Mouse (Mus musculus): ENCODE measurements around the gene Rabgap1l.
"Not testable (repeated sequence)": the region's sequence is repeated elsewhere in the genome, so short reads cannot be mapped to it uniquely, and the experiment has no call there.

The Rabgap1l gene

DNA sequence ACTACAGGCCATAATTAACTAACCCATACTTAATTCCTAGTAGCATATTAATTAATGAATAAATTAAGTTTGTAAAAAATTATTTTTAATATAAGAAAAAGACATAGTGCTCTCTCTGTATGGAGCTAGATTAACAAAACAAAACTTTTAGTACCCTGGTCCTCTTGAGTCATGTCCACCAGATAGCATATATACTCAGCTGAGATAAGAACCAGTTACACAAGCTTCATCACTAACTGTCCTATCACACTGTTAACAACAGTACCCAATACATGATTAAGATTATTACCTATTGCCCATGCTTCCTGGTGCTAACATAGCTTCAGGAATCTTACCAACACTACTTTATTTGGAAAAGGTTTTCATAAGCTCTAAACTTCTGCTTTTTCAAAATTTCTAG, 82.5 kb downstream of the Rabgap1l start:
- in situ Hi-C loops (cut with MboI; ENCODE audit: low sequenced_read_pairs) = no loop called here

DNA sequence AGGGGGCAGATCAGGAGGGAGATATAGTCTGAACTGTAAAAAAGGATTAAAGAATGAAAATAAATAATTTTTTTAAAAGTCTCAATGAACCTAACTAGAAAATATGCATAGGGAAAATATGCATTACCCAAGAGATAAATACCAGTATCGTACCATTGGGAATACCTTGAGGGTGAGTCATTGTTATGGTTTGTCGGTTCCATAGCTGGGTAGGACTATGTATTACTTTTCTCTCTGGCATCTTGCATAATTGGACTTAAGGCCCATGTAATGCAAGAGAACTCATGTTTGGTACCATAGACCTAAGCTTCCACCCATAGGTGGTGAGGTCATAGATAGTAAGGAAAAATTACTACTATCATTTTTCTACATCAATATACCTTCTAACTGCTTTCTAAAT, 88.4 kb downstream of the Rabgap1l start:
- in situ Hi-C loops (cut with MboI; ENCODE audit: low sequenced_read_pairs) = no loop called here

DNA sequence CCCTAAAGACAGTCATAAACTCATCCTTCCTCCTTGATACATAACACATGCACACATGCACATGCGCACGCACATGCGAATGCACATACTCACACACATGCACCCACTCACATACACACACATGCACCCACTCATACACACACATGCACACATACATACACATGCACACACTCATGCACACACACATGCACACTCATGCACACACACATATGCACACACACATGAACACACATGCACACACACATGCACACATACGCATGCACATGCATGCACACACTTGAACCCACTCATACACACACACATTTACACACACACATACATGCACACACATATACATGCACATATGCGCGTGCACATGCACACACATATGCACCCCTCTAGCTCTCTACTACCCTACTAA, 89.2 kb downstream of the Rabgap1l start:
- in situ Hi-C loops (cut with MboI; ENCODE audit: low sequenced_read_pairs) = no loop called here

DNA sequence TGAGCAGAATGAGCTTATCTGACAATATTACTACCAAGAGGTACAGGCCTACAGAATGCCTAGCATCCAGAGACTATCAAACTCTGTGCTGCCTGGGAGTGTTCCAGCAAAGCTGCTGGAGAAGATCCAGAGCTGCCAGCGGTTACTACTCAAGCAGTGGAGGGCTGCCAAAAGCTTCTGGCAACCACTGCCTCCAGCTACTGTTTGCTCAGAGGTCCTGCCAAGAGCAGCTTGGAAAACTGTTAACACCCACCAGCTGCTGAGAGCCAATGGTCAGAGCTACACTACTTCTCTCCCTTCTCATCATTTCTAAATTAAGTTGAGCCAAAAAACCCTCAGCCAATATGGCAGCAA, 99.9 kb downstream of the Rabgap1l start:
- in situ Hi-C loops (cut with MboI; ENCODE audit: low sequenced_read_pairs) = no loop called here

DNA sequence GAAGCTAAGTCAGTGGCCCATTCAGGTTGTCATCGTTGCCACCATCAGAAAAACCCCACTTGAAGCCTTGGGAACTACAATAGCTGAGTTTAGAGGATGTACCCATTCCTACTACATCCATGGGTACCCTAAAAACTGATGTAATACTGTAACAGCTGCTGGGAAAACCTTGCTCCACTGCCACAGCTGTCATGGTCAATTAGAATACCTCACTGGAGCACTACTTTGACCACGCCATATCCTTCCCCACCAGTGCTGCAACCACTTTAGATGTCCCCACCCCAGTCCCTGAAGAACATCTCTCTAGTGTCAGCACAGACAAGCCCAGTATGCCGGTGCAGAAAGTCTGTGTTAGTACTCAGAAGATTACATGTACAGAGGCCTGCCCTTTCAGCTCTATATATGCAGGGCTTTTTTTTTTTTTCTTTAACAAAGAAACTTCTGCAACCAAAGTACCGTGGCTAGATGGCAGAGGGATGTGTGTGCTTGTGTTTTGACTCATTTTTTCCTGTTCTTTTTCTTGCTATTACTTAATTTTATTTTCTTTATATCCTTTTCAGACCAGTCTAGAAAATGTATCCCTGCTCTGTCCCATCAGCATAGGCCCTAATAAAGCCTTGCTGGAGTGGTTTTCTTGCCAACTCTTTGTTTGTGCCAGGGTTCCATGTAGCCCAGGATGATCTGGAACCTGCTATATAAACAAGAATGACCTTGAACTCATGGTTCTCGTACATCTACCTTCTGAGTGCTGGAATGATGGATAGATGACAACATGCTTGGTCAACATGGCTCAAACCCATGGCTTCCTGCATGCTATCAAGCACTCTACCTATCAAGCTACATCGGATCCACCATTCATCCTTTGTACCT, 100.6 kb downstream of the Rabgap1l start:
- in situ Hi-C loops (cut with MboI; ENCODE audit: low sequenced_read_pairs) = no loop called here

DNA sequence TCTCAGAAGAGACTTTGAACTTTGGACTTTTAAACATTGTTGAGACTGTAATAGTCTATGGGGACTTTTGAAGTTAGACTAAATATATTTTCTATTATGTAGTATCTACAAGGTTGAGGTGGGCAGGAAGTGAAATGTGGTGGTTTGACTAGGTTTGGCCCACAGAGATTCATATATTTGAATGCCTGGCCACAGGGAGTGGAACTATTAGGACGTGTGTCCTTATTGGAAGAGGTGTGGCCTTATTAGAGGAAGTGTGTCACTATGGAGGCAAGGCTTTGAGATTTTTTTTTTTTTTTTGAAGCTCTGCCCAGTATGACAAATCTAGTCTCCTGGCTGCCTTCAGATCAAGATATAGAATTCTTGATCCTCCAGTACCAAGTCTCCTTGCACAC, 101.8 kb downstream of the Rabgap1l start:
- in situ Hi-C loops (cut with MboI; ENCODE audit: low sequenced_read_pairs) = no loop called here

DNA sequence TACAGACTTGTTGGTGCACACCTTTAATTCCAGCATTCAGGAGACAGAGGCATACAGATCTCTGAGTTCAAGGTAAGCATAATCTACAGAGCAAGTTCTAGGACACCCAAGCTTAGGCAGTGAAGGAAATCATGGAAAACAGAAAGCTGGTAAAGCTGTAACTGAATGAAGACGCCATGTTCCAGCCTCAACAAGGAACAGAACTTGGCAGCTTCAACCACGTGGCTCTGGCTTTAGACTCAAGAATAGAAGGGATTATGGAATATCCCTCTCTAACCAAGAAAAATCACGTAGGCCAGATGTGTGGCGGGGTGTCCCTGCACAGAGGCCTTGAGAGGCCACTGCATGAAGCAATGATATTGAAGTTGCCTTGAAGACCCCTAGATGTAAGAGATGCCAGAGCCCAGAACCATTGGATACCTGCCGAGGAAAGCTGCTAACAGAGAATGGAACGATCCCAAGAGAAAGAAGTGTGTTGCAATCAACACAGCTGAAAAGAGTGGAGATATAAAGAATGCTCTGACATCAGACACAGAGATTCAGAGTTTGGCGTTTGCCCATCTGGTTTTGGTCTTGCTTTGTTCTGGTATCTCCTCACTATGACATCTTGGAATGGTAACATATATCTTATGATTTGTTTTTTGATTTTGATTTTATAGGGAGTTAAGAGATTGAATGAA, 102.4 kb downstream of the Rabgap1l start:
- in situ Hi-C loops (cut with MboI; ENCODE audit: low sequenced_read_pairs) = no loop called here

DNA sequence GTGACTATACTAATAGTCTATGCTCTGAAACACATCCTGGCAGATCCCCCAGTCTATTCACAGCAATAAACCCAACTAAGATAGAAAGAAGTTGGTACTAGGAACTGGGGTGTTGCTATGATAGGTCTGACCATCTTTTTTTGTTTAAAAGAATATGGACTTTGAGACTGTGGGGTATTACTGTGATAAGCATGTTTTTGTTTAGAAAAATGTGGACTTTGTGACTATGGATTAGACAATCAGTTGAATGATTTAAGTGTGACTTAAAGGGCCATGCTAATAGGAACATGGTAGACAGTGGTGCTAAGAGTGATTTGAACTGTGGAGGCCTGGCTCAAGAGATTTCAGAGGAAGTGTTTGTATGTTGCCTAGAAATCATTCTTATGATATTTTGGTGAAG, 103.5 kb downstream of the Rabgap1l start:
- in situ Hi-C loops (cut with MboI; ENCODE audit: low sequenced_read_pairs) = no loop called here

DNA sequence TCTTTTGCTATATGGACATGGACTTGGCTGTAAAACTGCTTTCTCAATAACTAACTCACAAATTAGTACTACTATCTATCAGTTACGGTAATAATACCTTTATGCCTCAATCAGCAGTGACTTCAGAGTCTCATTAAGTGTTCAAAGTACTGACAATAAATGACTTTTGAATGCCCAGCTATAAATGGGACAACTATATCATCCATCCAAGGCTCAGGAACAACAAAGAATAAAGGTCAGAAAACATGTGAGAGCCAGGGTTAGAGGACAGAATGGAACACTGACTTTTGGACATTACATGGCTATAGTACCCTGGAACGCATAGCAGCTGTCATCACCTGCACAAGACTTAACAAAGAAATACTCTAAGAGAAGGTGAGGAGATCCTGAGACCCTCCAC, 108.8 kb downstream of the Rabgap1l start:
- in situ Hi-C loops (cut with MboI; ENCODE audit: low sequenced_read_pairs) = no loop called here

DNA sequence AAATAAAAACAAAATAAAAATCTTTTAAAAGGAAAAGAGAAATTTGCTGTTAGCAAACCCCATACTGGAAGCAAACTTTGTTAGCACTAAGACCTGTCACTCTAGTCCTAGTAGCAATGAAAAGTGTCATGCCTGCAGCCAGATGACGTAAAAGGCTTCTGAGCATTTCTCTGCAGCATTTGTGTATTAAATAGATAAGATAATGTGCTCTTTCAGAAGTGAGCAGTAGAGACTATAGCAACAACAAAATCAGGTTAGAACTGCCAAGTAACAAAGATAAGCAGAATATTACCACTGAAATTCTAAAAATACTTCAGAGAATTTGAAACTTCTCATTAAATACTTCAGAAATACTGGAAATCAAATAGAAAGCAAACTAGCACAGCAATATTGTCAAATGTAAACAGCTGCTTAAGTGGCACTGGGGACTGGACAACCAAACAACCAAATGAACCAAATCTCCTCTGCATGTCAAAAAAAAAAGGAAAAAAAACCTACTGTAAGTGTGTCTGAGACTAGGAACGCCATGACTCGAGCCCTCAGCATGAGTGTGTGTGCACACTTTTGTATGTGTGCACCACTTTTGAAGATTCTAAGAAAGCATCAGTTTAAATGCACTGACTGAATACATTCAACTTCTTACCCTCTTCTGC, 111.5 kb downstream of the Rabgap1l start:
- in situ Hi-C loops (cut with MboI; ENCODE audit: low sequenced_read_pairs) = no loop called here

DNA sequence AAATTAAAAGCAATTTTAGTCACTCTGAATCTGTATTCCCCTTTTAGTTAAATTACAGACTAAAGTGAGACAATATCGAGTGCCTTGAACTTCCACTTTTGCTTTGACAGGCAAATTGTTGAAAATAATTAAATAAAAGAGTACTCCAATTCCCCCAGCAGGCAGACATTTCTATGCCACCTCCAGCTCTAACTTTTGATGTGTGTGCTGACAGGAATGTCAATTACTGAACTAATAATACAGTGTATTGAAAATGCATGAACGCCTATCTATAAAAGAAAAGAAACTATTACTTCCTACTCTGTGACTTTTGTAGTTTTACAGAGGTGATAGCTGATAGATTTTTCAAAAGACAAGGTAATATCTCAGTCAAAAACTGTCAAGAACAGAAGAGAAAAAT, 118.2 kb downstream of the Rabgap1l start:
- in situ Hi-C loops (cut with MboI; ENCODE audit: low sequenced_read_pairs) = no loop called here

DNA sequence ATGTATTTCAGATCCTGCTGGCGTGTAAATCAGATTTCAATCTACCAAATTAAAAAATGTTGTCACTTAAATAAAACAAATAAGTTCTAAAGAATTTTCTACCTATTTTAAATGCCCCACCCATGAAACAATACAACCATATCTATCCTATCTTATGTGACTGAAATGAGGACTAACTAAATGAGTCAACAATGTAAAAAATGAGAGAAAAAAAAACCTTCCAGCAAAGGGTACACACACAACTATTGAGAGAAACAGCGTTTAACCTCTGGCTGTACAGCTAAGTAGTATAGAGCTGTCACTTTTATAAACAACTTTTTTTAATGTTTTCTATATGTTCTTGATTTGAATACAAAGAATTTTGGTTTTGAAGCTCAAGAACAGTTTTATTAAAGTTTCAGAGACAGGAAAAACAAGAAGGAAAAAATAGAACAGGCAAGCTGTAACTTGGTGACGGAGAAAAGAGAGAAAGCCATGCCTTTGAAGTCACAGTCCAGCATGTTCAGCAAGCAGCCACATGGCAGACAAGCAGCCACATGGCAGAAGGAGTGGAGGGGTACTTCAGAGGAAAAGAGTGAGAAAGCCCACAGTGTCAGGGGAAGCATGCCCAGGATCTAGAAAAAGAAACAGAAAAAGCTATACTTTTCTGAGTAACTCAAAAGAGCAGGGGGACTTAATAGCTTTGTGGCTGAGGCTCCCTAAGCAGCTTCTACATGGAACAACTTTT, 120.8 kb downstream of the Rabgap1l start:
- in situ Hi-C loops (cut with MboI; ENCODE audit: low sequenced_read_pairs) = no loop called here

DNA sequence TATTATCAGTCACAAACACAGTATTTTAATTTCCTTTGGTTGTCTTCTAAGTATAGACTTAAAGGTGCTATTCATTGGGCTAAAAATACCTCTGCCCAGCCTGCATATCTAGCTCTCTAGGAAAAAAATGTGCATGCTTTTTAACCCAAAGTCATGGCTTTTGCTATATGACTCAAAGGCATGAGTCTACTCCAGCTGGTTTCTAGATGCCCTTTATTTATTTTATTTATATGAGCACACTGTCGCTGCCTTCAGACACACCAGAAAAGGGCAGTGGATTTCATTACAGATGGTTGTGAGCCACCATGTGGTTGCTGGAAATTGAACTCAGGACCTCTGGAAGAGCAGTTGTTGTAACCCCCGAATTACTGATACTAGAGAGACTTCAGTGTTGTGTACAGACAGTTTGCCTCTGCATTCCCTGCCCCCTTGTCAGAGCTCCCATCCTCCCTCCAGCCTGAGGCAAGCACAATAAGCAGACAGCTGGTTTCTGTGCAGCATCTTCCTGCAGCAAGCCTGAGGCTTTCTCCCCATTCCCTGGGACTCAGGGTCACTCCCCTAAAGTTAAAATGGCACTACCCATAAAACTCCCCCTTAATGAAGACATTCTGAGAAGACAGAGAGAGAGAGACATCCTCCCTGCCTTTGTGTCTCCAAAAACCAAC, 137.1 kb downstream of the Rabgap1l start:
- in situ Hi-C loops (cut with MboI; ENCODE audit: low sequenced_read_pairs) = no loop called here

DNA sequence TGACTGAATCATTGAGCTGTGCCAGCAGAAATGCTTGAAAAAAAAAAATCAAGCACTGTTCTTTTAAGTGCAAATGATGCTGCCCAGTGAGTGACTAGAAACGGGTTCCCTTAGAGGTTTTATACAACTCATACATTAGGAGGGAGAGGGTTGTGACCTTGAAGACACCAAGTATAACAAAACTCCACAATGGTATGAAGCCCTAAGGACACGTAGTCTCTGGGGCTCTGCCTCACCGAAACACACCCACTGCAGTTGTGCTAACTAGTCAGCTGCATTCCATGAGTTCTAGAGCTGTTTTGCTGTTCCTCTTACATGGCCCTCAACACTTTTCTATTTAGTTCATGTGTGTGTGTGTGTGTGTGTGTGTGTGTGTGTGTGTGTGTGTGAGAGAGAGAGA, 141.3 kb downstream of the Rabgap1l start:
- in situ Hi-C loops (cut with MboI; ENCODE audit: low sequenced_read_pairs) = no loop called here

DNA sequence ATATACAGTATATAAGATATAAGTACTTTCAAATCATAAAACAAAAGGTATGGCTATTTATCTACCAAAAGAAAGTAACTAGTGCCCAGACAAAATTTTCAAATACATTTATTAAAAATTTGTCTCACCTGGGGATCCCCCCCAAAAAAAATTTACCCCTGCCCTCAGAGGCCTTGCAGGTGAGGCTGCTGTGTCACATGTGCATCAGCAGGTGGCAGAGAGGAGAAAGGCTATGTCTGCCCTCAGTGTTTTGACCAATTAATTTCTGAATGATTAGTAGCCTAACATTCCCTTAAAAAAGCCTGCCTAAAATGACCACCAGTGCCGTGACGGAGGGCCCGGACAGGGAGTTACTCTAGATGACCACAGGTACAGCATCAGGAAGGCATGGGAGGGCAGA, 147.6 kb downstream of the Rabgap1l start:
- in situ Hi-C loops (cut with MboI; ENCODE audit: low sequenced_read_pairs) = no loop called here

DNA sequence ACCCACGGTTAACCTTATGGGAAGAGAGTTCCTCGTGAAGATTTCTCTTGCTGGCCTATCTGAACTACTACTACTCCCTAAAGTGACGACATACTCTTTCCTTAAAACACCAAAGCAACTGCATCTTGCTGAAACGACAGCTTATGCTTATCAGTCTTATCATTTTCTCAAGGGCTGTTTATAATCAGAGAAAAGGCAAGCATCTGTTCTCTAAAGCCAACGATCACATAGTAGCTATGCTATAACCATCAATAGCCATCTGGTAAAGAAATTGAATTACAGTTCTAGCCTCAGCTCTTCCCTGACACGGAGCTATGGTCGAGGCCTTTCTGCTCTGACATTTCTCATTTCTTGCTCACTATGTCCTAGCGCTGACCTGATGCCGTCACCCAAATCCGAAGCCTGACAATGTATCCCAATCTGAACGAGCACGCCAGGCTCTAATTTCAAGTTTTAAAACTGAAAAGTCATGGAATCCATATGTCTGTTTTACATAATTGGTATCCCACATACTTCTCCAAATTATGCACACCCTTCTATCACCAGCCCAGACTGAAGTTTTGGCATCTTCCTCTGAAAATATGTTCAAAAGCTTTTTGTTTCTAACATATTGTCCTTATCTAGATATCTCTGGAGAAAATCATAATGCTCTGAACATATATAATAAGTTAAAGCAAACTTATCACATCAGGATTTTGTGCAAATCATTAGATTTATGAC, 164.6 kb downstream of the Rabgap1l start:
- in situ Hi-C loops (cut with MboI; ENCODE audit: low sequenced_read_pairs) = no loop called here

DNA sequence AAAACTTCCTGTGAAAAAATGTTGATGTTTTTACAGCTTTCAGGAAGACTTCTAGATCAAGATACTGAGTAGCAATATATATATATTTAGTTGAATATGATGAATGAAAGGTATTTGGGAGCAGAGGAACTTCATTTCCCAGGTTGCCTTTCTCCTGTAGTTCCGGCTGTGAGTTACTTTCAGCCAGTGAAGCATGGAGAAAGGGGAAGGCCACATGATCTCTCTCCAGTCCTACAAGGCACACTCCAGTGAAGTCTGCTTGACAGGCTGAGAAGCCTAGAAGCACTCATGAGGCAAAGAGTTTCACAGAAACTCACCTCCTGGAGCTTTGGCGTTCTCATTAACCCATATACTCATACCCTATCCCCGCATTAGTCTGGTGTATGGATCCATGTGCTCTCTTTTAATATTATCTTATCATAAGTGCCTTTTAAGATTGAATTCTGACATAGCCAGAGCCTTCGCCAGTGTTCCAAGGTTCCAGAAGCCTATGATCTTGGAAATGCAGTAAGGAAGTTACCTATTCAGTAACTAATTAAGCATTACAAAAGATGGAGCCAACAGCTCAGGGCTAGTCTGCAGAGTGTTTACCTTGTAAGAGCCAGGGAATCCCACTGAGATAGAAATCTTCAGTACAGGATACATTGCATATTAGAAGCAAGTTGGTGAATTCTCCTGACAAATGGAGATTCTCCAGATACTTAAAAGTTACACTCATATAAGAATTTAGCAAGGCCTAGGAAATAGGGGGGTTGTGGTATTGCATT, 168.5 kb downstream of the Rabgap1l start:
- in situ Hi-C loops (cut with MboI; ENCODE audit: low sequenced_read_pairs) = not testable (repeated sequence)

DNA sequence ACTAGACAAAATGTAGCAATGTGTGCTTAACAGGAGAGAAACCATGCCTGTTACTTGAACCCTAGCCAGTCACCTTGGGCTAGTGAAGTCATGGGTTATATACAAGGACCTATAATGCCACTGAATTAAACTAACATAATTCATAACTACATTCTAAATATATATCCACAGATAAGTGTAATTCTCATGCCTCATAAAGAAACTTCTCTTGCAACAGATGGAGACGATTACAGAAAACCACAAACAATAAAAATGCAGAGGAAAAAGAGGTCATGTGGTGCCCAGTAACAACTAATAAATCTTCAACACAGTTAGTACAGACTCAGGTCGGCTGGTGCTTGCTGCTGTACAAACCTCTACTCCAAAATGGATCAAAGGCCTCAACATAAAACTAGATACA, 174.8 kb downstream of the Rabgap1l start:
- in situ Hi-C loops (cut with MboI; ENCODE audit: low sequenced_read_pairs) = no loop called here

DNA sequence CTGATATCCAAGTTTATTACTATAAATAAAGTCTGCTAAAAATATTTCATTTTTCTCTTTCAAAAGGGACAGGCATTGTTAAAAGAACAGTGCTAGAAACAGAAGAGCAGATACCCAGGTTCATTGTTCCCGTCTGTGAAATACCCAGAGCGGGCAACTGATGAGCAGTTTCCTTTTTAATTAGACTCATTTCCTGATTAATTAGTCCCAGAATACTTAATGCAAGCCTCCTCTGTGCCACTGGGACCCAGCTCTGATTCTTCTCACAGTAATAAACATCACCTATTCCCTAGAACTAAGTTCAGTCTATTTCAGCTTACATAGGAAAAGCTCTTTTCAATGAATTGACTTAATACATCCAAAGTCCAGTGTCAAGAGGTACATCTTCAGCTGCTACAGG, 186.6 kb downstream of the Rabgap1l start:
- in situ Hi-C loops (cut with MboI; ENCODE audit: low sequenced_read_pairs) = no loop called here
